Mouse (Mus musculus) G1E-ER4 (cell line): ENCODE measurements around the gene Ccdc157. TPM values are rescaled to one million over a fixed set of nuclear protein-coding genes. Genes with fewer than 3 reads are reported as not detected.

Source experiments
- GATA1 ChIP-seq: IDR thresholded peaks from one replicate; pipeline ENCODE4 v1.8.0; 2012; ENCODE audit warnings: low read length, inconsistent platforms
- polyA plus RNA-seq: library from polyadenylated mRNA; stranded (reverse); fragments of >175 nt; gene quantifications from 2 replicates; pipeline ENCODE4 v1.2.3, GENCODE M21; 2012

The Ccdc157 gene
- polyA plus RNA-seq, 1 experiment: 1.4 TPM

DNA sequence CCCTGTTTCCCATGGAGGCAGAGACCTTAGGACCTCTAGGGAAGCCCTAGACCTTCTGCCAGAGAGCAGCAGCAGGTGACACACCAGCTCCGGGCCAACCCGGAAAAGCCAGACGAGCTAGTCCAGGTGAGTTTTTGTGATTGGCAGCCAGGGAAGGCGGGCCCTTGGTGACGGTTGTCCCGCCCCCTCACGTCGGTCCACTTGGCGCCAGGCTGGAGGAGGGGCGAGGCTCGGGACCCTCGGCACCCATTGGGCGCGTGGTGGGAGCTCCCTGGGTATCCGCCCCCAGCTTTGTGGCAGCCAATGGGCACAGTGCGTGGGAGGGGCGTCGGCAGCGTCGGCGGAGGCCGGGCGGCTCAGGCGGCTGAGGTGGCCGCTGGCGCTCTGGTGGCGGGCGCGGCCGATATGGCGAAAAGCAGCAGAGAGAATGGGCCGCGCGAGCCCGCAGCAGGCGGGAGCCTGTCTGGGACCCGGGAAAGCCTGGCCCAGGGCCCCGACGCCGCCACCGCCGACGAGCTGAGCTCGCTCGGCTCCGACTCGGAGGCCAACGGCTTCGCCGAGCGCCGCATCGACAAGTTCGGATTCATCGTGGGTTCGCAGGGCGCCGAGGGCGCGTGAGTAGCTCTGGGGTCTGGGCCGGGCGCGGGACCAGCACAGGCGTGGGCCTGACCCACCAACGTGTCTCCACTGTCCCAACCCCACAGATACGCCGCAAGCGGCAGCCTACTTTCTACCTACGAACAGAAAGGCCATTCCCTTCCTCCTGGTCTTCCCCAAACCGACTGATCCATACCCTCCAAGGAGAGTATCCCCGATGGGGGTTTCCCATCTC, 26.6 kb upstream of the Ccdc157 start, which contains the start of gene Tbc1d10a:
Tbc1d10a (plus strand) TSS at position 304 of the 832 bp plus-strand sequence.
- no peak for TF ChIP-seq GATA1

- TF ChIP-seq GATA1: no peak
Observed at GRCm38 (mm10) chr11:4184251-4184952, 24.3 kb upstream of the Ccdc157 start.

GRCm38 (mm10) chr11:4183511-4183910, 23.4 kb upstream of the Ccdc157 start:
- TF ChIP-seq GATA1: no peak

- no peak for TF ChIP-seq GATA1
Observed at GRCm38 (mm10) chr11:4182061-4182460, 22.0 kb upstream of the Ccdc157 start.

DNA sequence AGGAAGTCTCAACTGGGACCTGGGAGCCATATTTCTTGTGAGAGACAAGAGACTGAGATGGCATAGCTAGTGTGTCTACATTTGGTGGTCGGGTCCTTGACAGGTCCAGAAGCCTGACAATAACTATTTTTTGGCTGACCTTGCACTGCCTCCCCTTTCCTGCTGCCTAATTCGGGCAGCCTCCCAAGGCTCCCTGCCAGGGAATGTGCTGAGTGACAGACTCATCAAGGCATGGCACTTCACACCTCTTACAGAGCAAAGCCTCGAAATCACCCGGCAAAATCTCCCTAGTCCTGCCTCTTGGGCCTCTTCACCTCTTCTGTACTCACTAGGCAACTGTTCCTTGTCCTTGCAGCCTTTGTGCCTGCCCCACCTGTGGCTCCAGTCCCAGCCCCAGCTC, 17.6 kb upstream of the Ccdc157 start:
- no peak for TF ChIP-seq GATA1

DNA sequence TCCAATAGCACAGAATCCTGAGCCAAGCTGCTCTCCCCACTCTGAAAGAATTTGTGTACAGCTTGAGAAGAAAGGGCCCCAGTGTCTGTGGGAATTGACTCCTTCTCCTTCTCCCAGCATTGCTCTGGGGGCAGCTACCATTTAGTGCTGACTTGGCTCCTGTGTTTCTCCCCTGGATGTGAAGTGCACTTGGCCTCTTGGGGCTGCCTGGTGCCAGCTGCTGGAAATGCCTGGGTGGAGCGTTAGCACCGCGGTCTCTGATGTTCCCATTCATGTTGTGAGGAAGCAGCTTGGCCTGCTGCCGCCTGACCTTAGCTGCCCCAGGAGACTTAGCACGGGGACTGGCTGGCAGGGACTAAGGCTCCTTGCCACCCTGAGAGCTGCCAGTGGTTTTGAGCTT, 14.5 kb upstream of the Ccdc157 start:
- no peak for TF ChIP-seq GATA1

DNA sequence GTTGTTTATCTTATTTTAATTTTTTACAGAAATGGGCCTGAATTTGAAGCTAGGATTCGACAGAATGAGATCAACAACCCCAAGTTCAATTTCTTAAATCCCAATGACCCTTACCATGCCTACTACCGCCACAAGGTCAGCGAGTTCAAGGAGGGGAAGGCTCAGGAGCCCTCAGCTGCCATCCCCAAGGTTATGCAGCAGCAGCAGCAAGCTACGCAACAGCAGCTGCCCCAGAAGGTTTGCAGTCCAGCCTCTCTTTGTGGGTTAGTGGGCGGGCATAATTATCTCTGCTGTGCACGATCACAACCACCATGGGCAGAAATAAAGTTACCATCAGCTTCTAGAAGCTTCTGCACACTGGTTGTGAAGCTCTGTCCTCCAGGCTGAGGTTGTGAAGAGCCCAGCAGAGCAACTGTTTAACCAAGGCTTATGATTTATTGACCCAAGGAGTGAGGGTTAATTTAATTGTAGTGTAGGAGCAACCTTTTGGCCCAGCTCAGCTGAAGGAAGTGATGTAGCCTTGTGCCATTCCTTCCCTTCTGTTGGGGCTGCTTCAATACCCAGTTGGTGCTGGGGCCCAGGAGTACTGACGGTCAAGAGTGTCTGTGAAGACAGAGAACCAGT, 6.5 kb upstream of the Ccdc157 start:
- TF ChIP-seq GATA1: no peak

- TF ChIP-seq GATA1: no peak
Observed at GRCm38 (mm10) chr11:4164701-4165100, 4.6 kb upstream of the Ccdc157 start.

- TF ChIP-seq GATA1: no peak
Observed at GRCm38 (mm10) chr11:4160758-4161480, 826 bp upstream of the Ccdc157 start.

- TF ChIP-seq GATA1: no peak
Observed at GRCm38 (mm10) chr11:4158676-4159075, 1.4 kb downstream of the Ccdc157 start.

DNA sequence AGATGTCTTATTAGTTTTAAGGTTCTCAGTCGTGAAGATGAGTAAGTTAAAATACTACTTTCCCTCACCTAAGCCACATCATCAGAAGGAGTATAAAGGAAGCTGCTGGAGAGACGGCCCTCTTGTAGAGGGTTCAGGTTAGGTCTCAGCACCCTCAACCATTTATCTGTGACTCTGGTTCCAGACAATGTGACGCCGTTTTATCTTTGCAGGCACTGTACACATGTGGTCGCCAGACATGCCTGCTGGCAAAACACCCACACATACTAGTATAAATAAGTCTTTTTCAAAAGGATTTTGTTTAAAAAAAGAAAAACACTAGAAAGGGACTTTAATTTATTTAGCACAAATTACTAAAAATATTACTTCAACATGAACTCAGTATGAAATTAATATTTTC, 4.5 kb downstream of the Ccdc157 start:
- no peak for TF ChIP-seq GATA1

GRCm38 (mm10) chr11:4153694-4154093, 6.4 kb downstream of the Ccdc157 start:
- no peak for TF ChIP-seq GATA1

- no peak for TF ChIP-seq GATA1
Observed at GRCm38 (mm10) chr11:4149886-4150285, 10.2 kb downstream of the Ccdc157 start.

- TF ChIP-seq GATA1: no peak
Observed at GRCm38 (mm10) chr11:4148536-4149156, 11.4 kb downstream of the Ccdc157 start.

DNA sequence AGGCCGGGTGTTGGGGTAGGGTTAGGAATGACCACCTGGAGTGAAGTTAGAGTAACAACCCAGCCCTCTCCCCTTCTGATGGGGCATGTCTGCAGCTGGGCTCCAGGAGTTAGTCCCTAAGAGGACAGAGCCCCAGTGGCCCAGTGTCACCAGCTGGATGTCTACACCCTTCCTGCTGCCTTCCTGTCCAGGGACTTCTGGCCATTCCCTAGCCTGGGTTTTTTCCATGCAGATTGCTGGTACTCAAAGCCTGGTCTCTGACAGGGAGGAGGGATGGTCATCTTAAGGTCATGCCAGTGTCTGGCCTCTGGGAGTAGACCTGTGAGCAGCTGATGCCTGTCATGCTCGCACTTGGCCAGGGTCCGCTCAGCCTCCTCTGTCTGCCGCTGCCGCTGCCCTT, 12.0 kb downstream of the Ccdc157 start:
- no peak for TF ChIP-seq GATA1

GRCm38 (mm10) chr11:4147098-4147497, 13.0 kb downstream of the Ccdc157 start:
- no peak for TF ChIP-seq GATA1
